In the genomic region with DNA sequence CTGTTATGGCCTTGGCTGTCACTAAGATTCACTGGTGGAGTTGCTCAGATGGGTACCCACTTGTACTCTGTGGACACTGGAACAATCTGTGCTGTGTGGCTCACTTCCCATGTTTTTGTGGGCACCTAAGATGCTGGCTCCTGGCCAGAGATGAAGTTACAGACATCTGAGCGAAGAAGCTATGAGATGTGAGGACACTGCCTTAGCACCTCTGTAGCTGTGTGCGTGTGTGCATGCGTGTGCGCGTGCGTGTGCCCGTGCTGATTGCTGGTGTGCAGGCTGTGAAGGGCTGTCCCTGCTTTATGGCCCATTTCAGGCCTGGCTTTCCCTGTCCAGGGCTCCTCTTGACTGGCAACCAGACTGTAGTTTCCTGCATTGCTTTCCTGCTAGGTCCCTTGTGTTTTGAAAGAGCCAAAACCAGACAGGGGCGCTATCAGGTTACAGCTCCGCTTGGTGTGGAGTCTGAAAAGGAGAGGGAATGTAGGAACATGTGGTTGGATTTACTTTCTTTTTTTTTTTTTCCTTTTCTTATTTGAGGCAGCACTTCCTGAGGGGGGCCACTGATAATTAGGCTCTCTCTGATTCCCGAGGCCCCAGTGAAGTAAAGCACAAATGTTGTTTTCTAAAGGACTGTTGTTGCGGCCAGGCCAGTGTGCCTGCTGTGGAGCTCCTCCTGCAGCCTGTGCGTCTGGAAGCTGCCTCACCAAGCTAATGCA, we compare ENCODE assay signal across 8 mouse cellular contexts. TPM values are rescaled to one million over a fixed set of nuclear protein-coding genes. Genes with fewer than 3 reads are reported as not detected.
DNase-seq lines count a peak whose midpoint lies in the region; ATAC-seq and TF ChIP-seq lines count a peak whose summit lies in the region.

No protein-coding gene starts in this region.

- H3K4me3 ChIP-seq in intestine, postnatal 0 days (ENCODE audit: low read depth, low read length) = no peak overlapping the region
- no peak overlapping the region for H3K4me3 ChIP-seq in stomach, embryonic 16.5 days (replicated peaks; ENCODE audit: low read length)

- H3K9ac ChIP-seq in intestine, postnatal 0 days (ENCODE audit: low read depth, low read length) = no peak overlapping the region
- H3K9ac ChIP-seq in stomach, embryonic 16.5 days (ENCODE audit: low read length) = peak overlapping the region; percentile 41; the same call in 1 of the 2 replicates

- no peak for ATAC-seq in intestine, postnatal 0 days
- peak; percentile 23; the same call in 1 of the 2 replicates for ATAC-seq in stomach, embryonic 16.5 days (ENCODE audit: insufficient read depth, low FRiP score)
- no peak for ATAC-seq in monocyte, adult 5-6 weeks (replicated peaks; ENCODE audit: insufficient number of reproducible peaks, low FRiP score, low TSS enrichment, poor library complexity, severe bottlenecking)
- ATAC-seq in cerebellum, adult (ENCODE audit: insufficient number of reproducible peaks, low FRiP score, low TSS enrichment) = no peak

- peaks cover 31% of the 10 kb centered on the region for H3K4me1 ChIP-seq in intestine, postnatal 0 days (replicated peaks; ENCODE audit: control insufficient read depth, insufficient read depth, low read length)
- H3K4me1 ChIP-seq in stomach, embryonic 16.5 days (ENCODE audit: control insufficient read depth, insufficient read depth, low read length) = peaks cover 64% of the 10 kb centered on the region

- H3K27ac ChIP-seq in intestine, postnatal 0 days (ENCODE audit: low read depth, low read length) = no peak overlapping the region; the same call in 1 of the 2 replicates
- peak overlapping the region; percentile 68 for H3K27ac ChIP-seq in stomach, embryonic 16.5 days (ENCODE audit: low read length)

- no peaks in the 10 kb centered on the region for H3K27me3 ChIP-seq in intestine, postnatal 0 days (replicated peaks; ENCODE audit: control insufficient read depth, insufficient read depth, low read length)
- H3K27me3 ChIP-seq in stomach, embryonic 16.5 days (ENCODE audit: control insufficient read depth, insufficient read depth, low read length) = no peaks in the 10 kb centered on the region

- H3K9me3 ChIP-seq in intestine, postnatal 0 days (ENCODE audit: control insufficient read depth) = no peaks in the 10 kb centered on the region
- H3K9me3 ChIP-seq in stomach, embryonic 16.5 days (replicated peaks; ENCODE audit: control insufficient read depth, low read length) = no peaks in the 10 kb centered on the region

- no peaks in the 10 kb centered on the region for H3K36me3 ChIP-seq in intestine, postnatal 0 days (ENCODE audit: control insufficient read depth, insufficient read depth)
- no peaks in the 10 kb centered on the region for H3K36me3 ChIP-seq in stomach, embryonic 16.5 days (ENCODE audit: control insufficient read depth, insufficient read depth, low read length)

- peak; percentile 20; the same call in 1 of the 2 replicates for TF ChIP-seq CTCF in intestine, postnatal 0 days (IDR thresholded peaks at IDR 0.05; ENCODE audit: low read depth)

- intact Hi-C loops in gastrocnemius, postnatal 14 days (cut with DNase I; ENCODE audit: low total_unique reads) = no loop called here

- no peak overlapping the region for H3K4me2 ChIP-seq in intestine, postnatal 0 days (replicated peaks; ENCODE audit: low read depth)
- H3K4me2 ChIP-seq in stomach, embryonic 16.5 days (ENCODE audit: low read depth, low read length) = no peak overlapping the region

- WGBS in intestine, postnatal 0 days = 55% methylated on average over 12 of the region's 12 CpGs
- WGBS in stomach, embryonic 16.5 days = 44% methylated on average over 12 of the region's 12 CpGs

- DNase-seq in MN1 (ENCODE audit: low spot score) = peak; percentile 60
- DNase-seq in adrenal gland, postnatal 10 days = peak; percentile 51
- peak; percentile 51 for DNase-seq in gastrocnemius, postnatal 14 days
- DNase-seq in frontal cortex, postnatal 25 days (ENCODE audit: low spot score in 2 of 2) = no peak

RNA-seq across cellular contexts. Expression of gene Igsf3, which starts 21.3 kb away (rescaled TPM):
- total RNA-seq in adrenal gland, postnatal 10 days (2021) = 10 to 100 TPM in 1 of 2 experiments, 1 to 10 TPM in 1; 8.1 to 10.1 TPM
- total RNA-seq in gastrocnemius, postnatal 14 days (2021) = 10 to 100 TPM in 1 of 2 experiments, 1 to 10 TPM in 1; 6.6 to 10.6 TPM
- 13.0 and 14.2 TPM in 2 replicates for polyA plus RNA-seq in intestine, postnatal 0 days (2015; fragmentation: Nextera tagmentation; extraction: Ambion mirVana)
- 35.3 and 36.7 TPM in 2 replicates for polyA plus RNA-seq in stomach, embryonic 16.5 days (2015; fragmentation: Nextera tagmentation; extraction: Ambion mirVana)
- 0.21 to 0.29 TPM (median 0.29 TPM) in 3 replicates for total RNA-seq in monocyte, adult 5-6 weeks (2017)

Comparison
In these comparisons a context has a peak if more than half of its experiments do, and no peak if none do; other contexts are left out.
1. DNase-seq: peak in MN1 (single experiment), adrenal gland, postnatal 10 days (single experiment) and gastrocnemius, postnatal 14 days (single experiment); none in frontal cortex, postnatal 25 days (0 of 2).